Mouse (Mus musculus) kidney, adult 2 months (tissue): ENCODE measurements at regions not wholly inside any gene's neighbourhood (a gene's known extent, or its start where the extent isn't known, plus 50 kb on each side); places are given as distances from the start of the nearest gene placed in this dataset.

Experiments used
- DNase-seq: peaks from one replicate; pipeline ENCODE4 v3.0.0; 2021
- H3K27ac ChIP-seq: fragments of 200-500 bp; 2 replicates; pipeline ENCODE4 v1.5.1; 2012; ENCODE audit warnings: low read depth, low read length, control low read depth, inconsistent platforms; ENCODE audit not compliant: insufficient read depth
- H3K27me3 ChIP-seq: fragments of 200-500 bp; replicated peaks from 2 replicates; pipeline ENCODE4 v1.6.1; 2012; ENCODE audit warnings: mild to moderate bottlenecking, moderate library complexity, low read length, inconsistent platforms; ENCODE audit not compliant: control insufficient read depth, insufficient read depth
- H3K36me3 ChIP-seq: fragments of 200-500 bp; 2 replicates; pipeline ENCODE4 v1.6.1; 2012; ENCODE audit warnings: mild to moderate bottlenecking, moderate library complexity, low read length, inconsistent platforms; ENCODE audit not compliant: control insufficient read depth, insufficient read depth
- H3K4me1 ChIP-seq: fragments of 200-500 bp; 2 replicates; pipeline ENCODE4 v1.6.1; 2011; ENCODE audit warnings: low read length; ENCODE audit not compliant: control insufficient read depth, insufficient read depth
- H3K4me3 ChIP-seq: fragments of 200-500 bp; 2 replicates; pipeline ENCODE4 v1.5.1; 2011; ENCODE audit warnings: mild to moderate bottlenecking, low read depth, low read length, control low read depth; ENCODE audit not compliant: insufficient read depth
- CTCF ChIP-seq: fragments of 200-500 bp; conservative IDR thresholded peaks from 2 replicates; pipeline ENCODE4 v1.5.1; 2011; ENCODE audit warnings: low read depth, mild to moderate bottlenecking, control low read depth, low read length, moderate library complexity, mixed read lengths; ENCODE audit not compliant: insufficient read depth, insufficient read length
- POLR2A ChIP-seq: fragments of 200-500 bp; IDR thresholded peaks from one replicate; pipeline ENCODE4 v1.6.1; 2011; ENCODE audit warnings: low read depth, low read length, control low read depth
- whole genome bisulfite sequencing: fragments of 180-500 bp; shearing (Covaris S2); methylation state at CpG from one replicate; pipeline ENCODE4 v1.1.7; 2018; 5-methylcytosine and 5-hydroxymethylcytosine counted together

GRCm38 (mm10) chr10:71832633-71833032 is 485.1 kb downstream of the Ipmk start:
- TF ChIP-seq POLR2A, result no peak
- TF ChIP-seq CTCF, result no peak
- Histone ChIP-seq H3K4me1 (no peaks in the 10 kb centered on the region), H3K27me3 (no peaks in the 10 kb centered on the region), H3K4me3 (no peak overlapping the region), H3K27ac (no peak overlapping the region), H3K36me3 (no peaks in the 10 kb centered on the region)
- no peak for DNase-seq
- 70% methylated on average over 2 of the region's 2 CpGs for whole genome bisulfite sequencing

GRCm38 (mm10) chr10:71835018-71835417 is 487.5 kb downstream of the Ipmk start:
- 62% methylated on average over 1 of the region's 1 CpGs for WGBS
- H3K27me3 ChIP-seq, result no peaks in the 10 kb centered on the region
- H3K4me1 ChIP-seq, result no peaks in the 10 kb centered on the region
- DNase-seq, result no peak
- TF ChIP-seq CTCF, result no peak
- no peak overlapping the region for H3K4me3 ChIP-seq
- H3K27ac ChIP-seq, result no peak overlapping the region
- no peaks in the 10 kb centered on the region for H3K36me3 ChIP-seq

- no peaks in the 10 kb centered on the region for H3K4me1 ChIP-seq
- no peaks in the 10 kb centered on the region for H3K36me3 ChIP-seq
- no peak overlapping the region for H3K4me3 ChIP-seq
- H3K27me3 ChIP-seq, result no peaks in the 10 kb centered on the region
- DNase-seq, result no peak
- no peak overlapping the region for H3K27ac ChIP-seq
- WGBS, result 72% methylated on average over 4 of the region's 4 CpGs
- TF ChIP-seq POLR2A, result no peak
- TF ChIP-seq CTCF, result no peak
Observed at GRCm38 (mm10) chr10:71857089-71857488, 509.5 kb downstream of the Ipmk start.

- Histone ChIP-seq H3K27ac (no peak overlapping the region), H3K27me3 (no peaks in the 10 kb centered on the region), H3K4me3 (no peak overlapping the region), H3K4me1 (no peaks in the 10 kb centered on the region), H3K36me3 (no peaks in the 10 kb centered on the region)
- TF ChIP-seq CTCF, result peak; percentile 36; the same call in 1 of the 2 replicates
- TF ChIP-seq POLR2A, result no peak
- DNase-seq, result peak; percentile 14
- 25% methylated on average over 8 of the region's 8 CpGs for WGBS
Observed at GRCm38 (mm10) chr10:71857518-71857973, 510.0 kb downstream of the Ipmk start.

- no peaks in the 10 kb centered on the region; the same call in 1 of the 2 replicates for H3K27me3 ChIP-seq
- no peak overlapping the region for H3K27ac ChIP-seq
- no peaks in the 10 kb centered on the region for H3K4me1 ChIP-seq
- 45% methylated on average over 2 of the region's 2 CpGs for WGBS
- DNase-seq, result no peak
- no peaks in the 10 kb centered on the region for H3K36me3 ChIP-seq
- no peak for TF ChIP-seq CTCF
- TF ChIP-seq POLR2A, result no peak
- H3K4me3 ChIP-seq, result no peak overlapping the region
Observed at GRCm38 (mm10) chr10:71893726-71894125, 546.2 kb downstream of the Ipmk start.

GRCm38 (mm10) chr10:71905029-71905428 is 557.5 kb downstream of the Ipmk start:
- Histone ChIP-seq H3K4me3 (no peak overlapping the region), H3K27ac (no peak overlapping the region), H3K4me1 (no peaks in the 10 kb centered on the region), H3K27me3 (no peaks in the 10 kb centered on the region), H3K36me3 (no peaks in the 10 kb centered on the region)
- DNase-seq, result no peak
- TF ChIP-seq CTCF (no peak), POLR2A (no peak)
- WGBS, result 73% methylated on average over 4 of the region's 4 CpGs
